Mouse (Mus musculus) liver, embryonic 15.5 days (tissue): ENCODE results near the gene Tmem248. TPM values are rescaled to one million over a fixed set of nuclear protein-coding genes. Genes with fewer than 3 reads are reported as not detected.

Source experiments
- ATAC-seq: fragments of 200-750 bp; cut with Nextera tagmentation; 2 replicates; pipeline ENCODE4 v1.8.0; 2017; ENCODE audit warnings: moderate number of reproducible peaks, mild to moderate bottlenecking, moderate library complexity; ENCODE audit not compliant: insufficient read depth
- H3K27ac ChIP-seq: fragments of 300-500 bp; sonication (generic); replicated peaks from 2 replicates; pipeline ENCODE4 v1.5.1; 2015; ENCODE audit warnings: mild to moderate bottlenecking, inconsistent platforms
- H3K27me3 ChIP-seq: fragments of 300-500 bp; sonication (generic); 2 replicates; pipeline ENCODE4 v1.6.1; 2015; ENCODE audit warnings: mild to moderate bottlenecking, inconsistent platforms
- H3K36me3 ChIP-seq: fragments of 300-500 bp; sonication (generic); replicated peaks from 2 replicates; pipeline ENCODE4 v1.6.1; 2015; ENCODE audit warnings: moderate library complexity, mild to moderate bottlenecking, inconsistent platforms
- H3K4me1 ChIP-seq: fragments of 300-500 bp; sonication (generic); replicated peaks from 2 replicates; pipeline ENCODE4 v1.6.1; 2015; ENCODE audit warnings: inconsistent platforms
- H3K4me2 ChIP-seq: fragments of 300-500 bp; sonication (generic); 2 replicates; pipeline ENCODE4 v1.6.1; 2015; ENCODE audit warnings: moderate library complexity, mild to moderate bottlenecking, inconsistent platforms
- H3K4me3 ChIP-seq: fragments of 300-500 bp; sonication (generic); replicated peaks from 2 replicates; pipeline ENCODE4 v1.5.1; 2015; ENCODE audit warnings: mild to moderate bottlenecking, inconsistent platforms
- H3K9ac ChIP-seq: fragments of 300-500 bp; sonication (generic); 2 replicates; pipeline ENCODE4 v1.6.1; 2015; ENCODE audit warnings: moderate library complexity, mild to moderate bottlenecking, inconsistent platforms
- H3K9me3 ChIP-seq: fragments of 300-500 bp; sonication (generic); replicated peaks from 2 replicates; pipeline ENCODE4 v1.6.1; 2016; ENCODE audit warnings: inconsistent platforms
- WGBS: fragments of 180-500 bp; shearing (Covaris S2); methylation state at CpG from one replicate; pipeline ENCODE4 v1.1.7; 2015; ENCODE audit warnings: mixed read lengths; ENCODE audit not compliant: insufficient replicate concordance; 5-methylcytosine and 5-hydroxymethylcytosine counted together
- polyA plus RNA-seq: library from polyadenylated mRNA; unstranded; fragments of >200 nt; fragmentation: Nextera tagmentation; extraction: Ambion mirVana; gene quantifications from 2 replicates; pipeline ENCODE4 v1.2.1, GENCODE M21; 2015

The Tmem248 gene
- polyA plus RNA-seq: 22.7 and 26.2 TPM in 2 replicates

- WGBS: 71% methylated on average over 7 of the region's 7 CpGs
- Histone ChIP-seq H3K27me3 (no peaks in the 10 kb centered on the region), H3K9ac (no peak within 1 kb of the TSS), H3K4me2 (no peak within 1 kb of the TSS), H3K4me3 (no peak within 1 kb of the TSS), H3K9me3 (no peaks in the 10 kb centered on the region), H3K27ac (no peak within 1 kb of the TSS), H3K36me3 (peaks cover 27% of the 10 kb centered on the region), H3K4me1 (peaks cover 10% of the 10 kb centered on the region)
- no peak for ATAC-seq
These were observed at the start of gene Tmem248 for GRCm38 (mm10) chr5:130216781-130217180. TSS of gene Tmem248 (plus strand) at chr5:130217081.

DNA sequence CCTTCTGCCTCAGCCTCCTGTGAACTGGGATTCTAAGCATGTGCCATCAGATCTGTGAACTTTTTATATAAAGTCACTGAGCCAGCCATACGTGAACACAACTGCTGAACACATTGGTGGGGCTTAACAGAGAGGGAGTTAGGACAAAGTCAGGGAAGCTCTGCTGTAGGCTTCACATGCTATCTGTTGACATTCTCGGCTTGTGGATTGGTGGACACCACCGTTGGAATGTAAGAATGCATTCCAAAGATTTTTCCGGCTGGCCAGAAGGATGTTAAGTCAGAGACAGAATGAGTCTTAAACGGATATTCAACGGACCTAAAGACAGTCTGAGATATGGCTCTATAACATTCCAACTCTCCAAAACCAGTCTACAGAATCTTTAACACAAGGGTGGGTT lies 47.8 kb upstream of the Tmem248 start:
- Histone ChIP-seq H3K27me3 (no peaks in the 10 kb centered on the region), H3K4me1 (peaks cover 71% of the 10 kb centered on the region), H3K9ac (no peak overlapping the region), H3K36me3 (no peaks in the 10 kb centered on the region), H3K4me3 (no peak overlapping the region), H3K4me2 (no peak overlapping the region), H3K9me3 (no peaks in the 10 kb centered on the region), H3K27ac (peak overlapping the region; percentile 100)
- 71% methylated on average over 6 of the region's 6 CpGs for WGBS
- no peak for ATAC-seq

DNA sequence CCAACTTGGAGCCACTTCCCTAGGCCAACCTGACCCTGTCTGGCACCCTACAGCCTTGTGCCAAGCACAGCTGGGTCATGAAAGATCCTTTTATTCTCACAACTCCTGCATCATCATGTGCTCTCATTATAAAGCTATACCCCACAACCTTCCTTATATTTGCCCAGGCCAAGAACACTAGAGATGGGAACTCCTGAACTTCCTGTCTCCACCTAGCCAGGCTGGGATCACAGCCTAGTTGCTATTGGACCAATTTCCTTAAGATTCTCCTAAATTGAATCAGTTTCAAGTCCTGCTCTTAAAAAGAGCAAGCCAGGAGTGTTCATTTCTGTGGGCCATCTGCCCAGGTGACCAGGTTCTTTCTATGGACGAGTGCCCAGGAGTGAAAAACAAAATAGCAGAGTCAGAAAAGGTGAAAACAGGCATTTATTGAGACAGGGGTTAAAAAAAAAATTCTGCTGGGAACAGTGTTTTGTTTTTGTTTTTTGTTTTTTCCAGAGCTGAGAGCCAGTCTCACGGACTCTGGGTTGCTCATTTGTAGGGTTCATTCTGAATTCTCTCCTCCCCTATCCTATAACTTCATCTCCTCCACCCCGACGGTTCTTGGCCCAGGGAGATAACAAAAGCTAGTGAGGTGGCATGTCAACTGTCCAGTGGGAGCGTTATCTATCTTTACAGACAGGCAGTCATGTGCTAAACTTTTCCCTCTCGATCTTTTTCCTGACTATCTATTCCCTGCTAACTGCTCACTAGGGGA lies 46.0 kb upstream of the Tmem248 start:
- WGBS: 3% methylated on average over 6 of the region's 6 CpGs
- peak overlapping the region; percentile 84 for H3K4me2 ChIP-seq

GRCm38 (mm10) chr5:130171423-130171954 lies 45.4 kb upstream of the Tmem248 start, which contains the start of gene Rabgef1:
TSS of gene Rabgef1 (plus strand) at chr5:130171798.
- no peaks in the 10 kb centered on the region for H3K27me3 ChIP-seq
- H3K9me3 ChIP-seq: no peaks in the 10 kb centered on the region
- H3K27ac ChIP-seq: peak within 1 kb of the TSS; percentile 100
- ATAC-seq: peak; percentile 89
- H3K4me2 ChIP-seq: peak within 1 kb of the TSS; percentile 84
- 0 out of 2 replicates have a peak, but pooled peaks cover 6% of the 10 kb centered on the region for H3K36me3 ChIP-seq
- H3K4me1 ChIP-seq: peaks cover 74% of the 10 kb centered on the region
- H3K4me3 ChIP-seq: peak within 1 kb of the TSS; percentile 96
- WGBS: under 1% methylated on average over 45 of the region's 62 CpGs
- H3K9ac ChIP-seq: peak within 1 kb of the TSS; percentile 98

More for the DNA sequence above, 46.0 kb upstream of the Tmem248 start:
- H3K4me3 ChIP-seq: peak overlapping the region; percentile 96
- ATAC-seq: peak; percentile 87
- no peaks in the 10 kb centered on the region for H3K9me3 ChIP-seq
- H3K4me1 ChIP-seq: peaks cover 71% of the 10 kb centered on the region
- H3K27ac ChIP-seq: peak overlapping the region; percentile 100
- H3K36me3 ChIP-seq: 0 out of 2 replicates have a peak, but pooled peaks cover 6% of the 10 kb centered on the region
- H3K9ac ChIP-seq: peak overlapping the region; percentile 98
- no peaks in the 10 kb centered on the region for H3K27me3 ChIP-seq

DNA sequence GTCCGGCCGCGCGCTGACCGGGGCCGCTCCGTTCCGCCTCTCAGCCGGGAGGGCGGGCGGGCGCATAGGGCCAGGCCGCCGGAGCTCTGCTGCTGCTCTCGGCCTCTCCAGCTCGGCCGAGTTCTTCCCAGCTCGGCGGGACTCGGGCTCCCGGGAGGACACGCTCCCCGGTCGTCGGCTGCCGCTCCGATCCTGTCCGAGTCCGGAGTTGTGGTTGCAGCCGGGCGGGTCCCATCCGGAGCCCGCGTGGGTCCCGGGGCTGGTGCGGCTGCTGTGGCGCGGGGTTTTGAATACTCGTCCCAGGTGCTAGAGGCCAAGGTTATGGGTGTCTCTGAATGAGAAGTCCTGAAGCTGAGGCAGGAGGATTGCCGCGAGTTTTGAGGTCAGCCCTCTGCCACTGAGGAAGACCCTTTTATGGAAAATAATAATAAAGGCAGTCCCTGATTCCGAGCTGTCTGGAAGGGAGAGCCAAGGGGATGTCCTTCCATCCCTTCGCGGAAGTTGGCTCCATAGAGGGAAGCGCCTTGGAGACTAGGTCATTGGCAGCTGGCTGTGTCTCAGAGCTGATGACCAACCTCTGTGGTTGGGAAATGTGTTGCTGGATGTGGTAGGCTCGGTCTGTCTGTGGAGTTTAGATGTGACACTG lies 44.8 kb upstream of the Tmem248 start:
- peak overlapping the region; percentile 96 for H3K4me3 ChIP-seq
- peaks cover 77% of the 10 kb centered on the region for H3K4me1 ChIP-seq
- no peaks in the 10 kb centered on the region for H3K27me3 ChIP-seq
- no peak for ATAC-seq
- WGBS: under 1% methylated on average over 46 of the region's 46 CpGs
- H3K4me2 ChIP-seq: peak overlapping the region; percentile 84
- H3K36me3 ChIP-seq: 0 out of 2 replicates have a peak, but pooled peaks cover 6% of the 10 kb centered on the region
- peak overlapping the region; percentile 100 for H3K27ac ChIP-seq
- peak overlapping the region; percentile 98 for H3K9ac ChIP-seq
- H3K9me3 ChIP-seq: no peaks in the 10 kb centered on the region

GRCm38 (mm10) chr5:130173012-130173411 lies 43.9 kb upstream of the Tmem248 start:
- WGBS: 44% methylated on average over 4 of the region's 4 CpGs
- H3K4me3 ChIP-seq: peak overlapping the region; percentile 96

GRCm38 (mm10) chr5:130177871-130178270 lies 39.0 kb upstream of the Tmem248 start:
- Histone ChIP-seq H3K27me3 (no peaks in the 10 kb centered on the region), H3K4me2 (no peak overlapping the region), H3K36me3 (peaks cover 6% of the 10 kb centered on the region; the same call in 1 of the 2 replicates), H3K27ac (no peak overlapping the region), H3K4me1 (peaks cover 69% of the 10 kb centered on the region), H3K4me3 (no peak overlapping the region), H3K9ac (no peak overlapping the region), H3K9me3 (no peaks in the 10 kb centered on the region)
- 75% methylated on average over 4 of the region's 4 CpGs for WGBS
- ATAC-seq: no peak

More at GRCm38 (mm10) chr5:130173012-130173411, 43.9 kb upstream of the Tmem248 start:
- peaks cover 81% of the 10 kb centered on the region for H3K4me1 ChIP-seq
- H3K9me3 ChIP-seq: no peaks in the 10 kb centered on the region
- no peaks in the 10 kb centered on the region for H3K27me3 ChIP-seq
- H3K27ac ChIP-seq: peak overlapping the region; percentile 100
- H3K36me3 ChIP-seq: 0 out of 2 replicates have a peak, but pooled peaks cover 6% of the 10 kb centered on the region
- H3K9ac ChIP-seq: peak overlapping the region; percentile 98
- peak overlapping the region; percentile 84 for H3K4me2 ChIP-seq
- no peak for ATAC-seq

DNA sequence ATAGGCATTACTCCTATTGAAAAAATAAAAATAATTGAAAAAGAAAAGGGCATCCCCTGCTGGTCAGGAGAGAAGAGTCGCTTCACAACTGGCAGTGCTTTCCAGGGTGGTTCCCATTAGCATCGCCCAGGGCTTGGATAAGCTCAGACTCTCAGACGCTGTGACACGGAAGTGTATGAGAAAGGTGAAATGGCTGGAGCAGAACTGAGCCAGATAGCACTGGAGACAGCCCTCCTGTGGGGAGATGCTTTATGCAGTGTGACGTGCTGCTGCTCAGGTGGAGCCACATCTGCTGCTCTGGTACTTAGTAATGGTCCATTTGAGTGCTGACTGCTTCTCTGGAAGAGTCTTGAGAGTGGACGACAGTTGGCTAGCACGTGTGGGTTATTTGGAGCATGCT lies 36.5 kb upstream of the Tmem248 start:
- Histone ChIP-seq H3K4me1 (peaks cover 66% of the 10 kb centered on the region), H3K9ac (no peak overlapping the region), H3K27ac (no peak overlapping the region), H3K4me3 (no peak overlapping the region), H3K4me2 (no peak overlapping the region), H3K9me3 (no peaks in the 10 kb centered on the region), H3K36me3 (peaks cover 6% of the 10 kb centered on the region; the same call in 1 of the 2 replicates), H3K27me3 (no peaks in the 10 kb centered on the region)
- WGBS: 78% methylated on average over 7 of the region's 7 CpGs
- no peak for ATAC-seq

DNA sequence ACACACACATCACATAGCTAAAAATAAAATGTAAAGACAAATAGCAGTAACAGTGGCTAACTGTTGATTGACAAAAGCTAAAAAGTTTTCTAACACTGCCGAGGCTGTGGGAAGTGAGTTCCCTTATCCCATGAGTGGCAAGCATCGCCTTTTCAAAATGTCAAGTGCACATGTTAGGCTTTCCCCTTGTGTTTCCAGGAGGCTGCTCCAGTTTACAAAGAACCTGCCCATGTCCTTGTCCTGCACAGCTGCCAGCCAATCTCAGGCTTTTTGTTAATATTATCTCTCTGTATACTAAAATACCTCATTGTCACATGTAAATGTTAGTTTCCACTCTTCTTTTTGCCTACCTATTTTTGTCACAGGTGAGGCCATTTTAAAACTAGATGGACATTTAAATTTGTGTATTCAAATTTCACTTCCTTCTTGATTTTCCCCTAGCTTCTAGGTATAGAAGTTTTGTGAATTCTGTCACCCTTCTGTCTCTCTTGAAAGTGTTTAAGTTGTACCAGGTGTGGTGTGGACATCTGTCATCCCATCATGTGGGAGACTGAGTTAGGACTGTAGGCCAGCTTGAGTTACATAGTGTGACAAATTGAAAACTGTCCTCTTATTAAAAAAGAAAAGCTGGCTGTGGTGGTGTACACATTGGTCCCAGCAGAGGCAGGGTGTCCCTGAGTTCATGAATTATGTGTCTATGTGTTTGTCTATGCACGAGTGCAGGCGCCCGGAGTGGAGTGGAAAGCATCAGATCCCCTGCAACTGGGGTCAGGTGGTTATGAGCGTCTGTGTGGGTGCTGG lies 34.9 kb upstream of the Tmem248 start:
- WGBS: 79% methylated on average over 6 of the region's 6 CpGs
- no peak overlapping the region for H3K27ac ChIP-seq
- H3K9ac ChIP-seq: no peak overlapping the region
- H3K4me3 ChIP-seq: no peak overlapping the region
- no peak overlapping the region for H3K4me2 ChIP-seq
- H3K27me3 ChIP-seq: no peaks in the 10 kb centered on the region
- peaks cover 70% of the 10 kb centered on the region for H3K4me1 ChIP-seq
- ATAC-seq: no peak
- peaks cover 4% of the 10 kb centered on the region; the same call in 1 of the 2 replicates for H3K36me3 ChIP-seq
- H3K9me3 ChIP-seq: no peaks in the 10 kb centered on the region

DNA sequence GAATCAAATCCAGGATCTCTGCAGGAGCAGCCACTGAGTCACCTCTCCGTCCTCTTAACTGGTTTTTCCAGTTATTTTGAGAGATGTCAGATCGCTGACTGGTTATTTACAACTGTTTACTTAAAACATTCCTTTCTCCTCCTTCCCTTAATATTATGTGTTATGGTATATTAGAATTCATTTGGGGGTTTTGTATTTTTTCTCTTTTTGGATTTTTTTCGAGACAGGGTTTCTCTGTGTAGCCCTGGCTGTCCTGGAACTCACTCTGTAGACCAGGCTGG lies 34.4 kb upstream of the Tmem248 start:
- no peak overlapping the region for H3K4me3 ChIP-seq
- no peak overlapping the region for H3K9ac ChIP-seq
- H3K36me3 ChIP-seq: peaks cover 7% of the 10 kb centered on the region
- H3K27ac ChIP-seq: no peak overlapping the region
- 79% methylated on average over 3 of the region's 3 CpGs for WGBS
- H3K4me1 ChIP-seq: peaks cover 70% of the 10 kb centered on the region
- H3K27me3 ChIP-seq: no peaks in the 10 kb centered on the region
- H3K9me3 ChIP-seq: no peaks in the 10 kb centered on the region
- ATAC-seq: no peak
- H3K4me2 ChIP-seq: no peak overlapping the region
